27 mouse cellular contexts compared by ENCODE assay signal in the genomic region with DNA sequence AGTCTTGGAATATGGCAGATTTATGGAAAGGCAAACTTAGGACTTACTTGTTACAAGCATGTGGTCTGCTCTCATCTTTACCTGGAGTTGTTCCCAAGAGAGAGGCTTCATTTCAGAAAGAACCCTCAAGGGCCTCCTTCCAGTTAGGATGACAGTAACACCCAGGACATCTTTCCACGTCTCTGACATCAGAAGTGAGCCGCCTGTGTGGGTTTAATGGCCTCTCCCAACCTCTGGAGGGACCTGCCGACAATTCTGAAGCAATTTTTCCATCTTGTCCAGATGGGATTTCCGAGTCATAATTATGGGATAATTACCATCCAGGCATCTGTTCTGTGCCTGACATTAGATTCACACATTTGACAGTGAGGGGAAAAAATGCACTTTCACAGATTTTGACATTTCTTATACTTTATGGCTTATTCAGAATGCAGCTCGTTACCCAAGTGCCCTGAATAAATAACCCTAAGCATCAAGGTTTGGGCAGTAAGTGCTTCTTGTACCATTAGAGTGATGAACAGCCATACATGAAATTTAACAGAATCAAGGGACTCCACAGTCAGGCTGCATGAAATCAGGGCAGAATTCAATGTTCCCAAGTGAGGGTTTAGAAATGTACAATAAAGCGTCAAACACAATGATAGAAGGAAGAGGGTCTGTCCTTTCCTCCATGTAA. TPM values are rescaled to one million over a fixed set of nuclear protein-coding genes. Genes with fewer than 3 reads are reported as not detected.
DNase-seq lines count a peak whose midpoint lies in the region; ATAC-seq and TF ChIP-seq lines count a peak whose summit lies in the region.
"Had no signal": no experiment of that assay in that cellular context is flagged by ENCODE, and none has a peak within 500 bp of the region (broad histone marks: within the 10 kb centered on the region; RNA-seq: fewer than 3 reads in every experiment).

No protein-coding gene starts in this region.

- TF ChIP-seq CTCF in stomach, postnatal 0 days (IDR thresholded peaks at IDR 0.05; ENCODE audit: low read depth): no peak

- H3K36me3 ChIP-seq in hindbrain, embryonic 13.5 days: no peaks in the 10 kb centered on the region
- no peaks in the 10 kb centered on the region for H3K36me3 ChIP-seq in hindbrain, embryonic 16.5 days (ENCODE audit: control insufficient read depth, insufficient read depth, low read length)
- no peaks in the 10 kb centered on the region for H3K36me3 ChIP-seq in neural tube, embryonic 11.5 days (ENCODE audit: control insufficient read depth, insufficient read depth, low read length)
- H3K36me3 ChIP-seq in neural tube, embryonic 12.5 days: no peaks in the 10 kb centered on the region
- no peaks in the 10 kb centered on the region for H3K36me3 ChIP-seq in stomach, postnatal 0 days (ENCODE audit: control insufficient read depth, insufficient read depth, low read length)
- H3K36me3 ChIP-seq in midbrain, embryonic 14.5 days (ENCODE audit: control insufficient read depth, insufficient read depth, low read length): no peaks in the 10 kb centered on the region
- H3K36me3 ChIP-seq: limb, embryonic 13.5 days; midbrain, embryonic 10.5 days had no signal

- no peak overlapping the region for H3K4me2 ChIP-seq in hindbrain, embryonic 13.5 days
- H3K4me2 ChIP-seq in hindbrain, embryonic 16.5 days (ENCODE audit: low read length): no peak overlapping the region
- no peak overlapping the region for H3K4me2 ChIP-seq in neural tube, embryonic 11.5 days (ENCODE audit: low read depth)
- no peak overlapping the region for H3K4me2 ChIP-seq in neural tube, embryonic 12.5 days (replicated peaks)
- no peak overlapping the region for H3K4me2 ChIP-seq in stomach, postnatal 0 days (replicated peaks; ENCODE audit: low read depth)
- no peak overlapping the region for H3K4me2 ChIP-seq in midbrain, embryonic 14.5 days (ENCODE audit: low read length)
- H3K4me2 ChIP-seq: limb, embryonic 13.5 days; liver, embryonic 11.5 days had no signal

- no peak overlapping the region for H3K4me3 ChIP-seq in hindbrain, embryonic 13.5 days
- H3K4me3 ChIP-seq in hindbrain, embryonic 16.5 days (ENCODE audit: low read length): no peak overlapping the region
- no peak overlapping the region for H3K4me3 ChIP-seq in neural tube, embryonic 11.5 days (ENCODE audit: low read depth, low read length)
- H3K4me3 ChIP-seq in neural tube, embryonic 12.5 days: no peak overlapping the region
- H3K4me3 ChIP-seq in stomach, postnatal 0 days (ENCODE audit: low read depth, low read length): no peak overlapping the region
- H3K4me3 ChIP-seq in midbrain, embryonic 14.5 days (replicated peaks; ENCODE audit: low read depth, low read length): no peak overlapping the region
- H3K4me3 ChIP-seq: erythroblast, embryonic 14.5 days; gastrocnemius, adult 2 months; layer of hippocampus, adult 2 months; limb, embryonic 13.5 days; midbrain, embryonic 10.5 days had no signal

- no peak overlapping the region for H3K9ac ChIP-seq in hindbrain, embryonic 13.5 days
- H3K9ac ChIP-seq in hindbrain, embryonic 16.5 days (ENCODE audit: low read depth, low read length): no peak overlapping the region
- H3K9ac ChIP-seq in neural tube, embryonic 11.5 days (ENCODE audit: low read length): no peak overlapping the region
- H3K9ac ChIP-seq in neural tube, embryonic 12.5 days: no peak overlapping the region
- no peak overlapping the region for H3K9ac ChIP-seq in stomach, postnatal 0 days (ENCODE audit: low read length)
- H3K9ac ChIP-seq in midbrain, embryonic 14.5 days (replicated peaks; ENCODE audit: low read length): no peak overlapping the region
- H3K9ac ChIP-seq: limb, embryonic 13.5 days had no signal

- WGBS in hindbrain, embryonic 13.5 days: 57% methylated on average over 6 of the region's 6 CpGs
- WGBS in hindbrain, embryonic 16.5 days: 59% methylated on average over 6 of the region's 6 CpGs
- WGBS in neural tube, embryonic 11.5 days: 69% methylated on average over 6 of the region's 6 CpGs
- WGBS in neural tube, embryonic 12.5 days: 63% methylated on average over 6 of the region's 6 CpGs
- WGBS in stomach, postnatal 0 days: 53% methylated on average over 6 of the region's 6 CpGs
- WGBS in midbrain, embryonic 14.5 days: 69% methylated on average over 6 of the region's 6 CpGs

- H3K27ac ChIP-seq in hindbrain, embryonic 13.5 days: peak overlapping the region; percentile 24; the same call in 1 of the 2 replicates
- no peak overlapping the region for H3K27ac ChIP-seq in hindbrain, embryonic 16.5 days (ENCODE audit: low read depth, low read length)
- H3K27ac ChIP-seq in neural tube, embryonic 11.5 days (ENCODE audit: low read depth, low read length): no peak overlapping the region
- no peak overlapping the region for H3K27ac ChIP-seq in neural tube, embryonic 12.5 days
- 0 out of 2 replicates have a peak overlapping the region, but pooled peaks have one; percentile 4 for H3K27ac ChIP-seq in stomach, postnatal 0 days (replicated peaks)
- H3K27ac ChIP-seq in midbrain, embryonic 14.5 days (replicated peaks; ENCODE audit: low read depth, low read length): no peak overlapping the region
- H3K27ac ChIP-seq: gastrocnemius, adult 2 months; limb, embryonic 13.5 days; midbrain, embryonic 10.5 days had no signal

- no peaks in the 10 kb centered on the region for H3K9me3 ChIP-seq in hindbrain, embryonic 13.5 days
- no peaks in the 10 kb centered on the region for H3K9me3 ChIP-seq in hindbrain, embryonic 16.5 days (ENCODE audit: control insufficient read depth, low read length)
- no peaks in the 10 kb centered on the region for H3K9me3 ChIP-seq in neural tube, embryonic 11.5 days (ENCODE audit: control insufficient read depth, low read length)
- no peaks in the 10 kb centered on the region for H3K9me3 ChIP-seq in neural tube, embryonic 12.5 days
- no peaks in the 10 kb centered on the region for H3K9me3 ChIP-seq in stomach, postnatal 0 days (ENCODE audit: control insufficient read depth, low read length)
- no peaks in the 10 kb centered on the region for H3K9me3 ChIP-seq in midbrain, embryonic 14.5 days (ENCODE audit: control insufficient read depth, low read length)
- H3K9me3 ChIP-seq: limb, embryonic 13.5 days; midbrain, embryonic 10.5 days had no signal

- no peak for TF ChIP-seq EP300 in stomach, postnatal 0 days (optimal IDR thresholded peaks at IDR 0.05)

- H3K4me1 ChIP-seq in hindbrain, embryonic 13.5 days (replicated peaks): peaks cover 13% of the 10 kb centered on the region; the same call in 1 of the 2 replicates
- no peaks in the 10 kb centered on the region for H3K4me1 ChIP-seq in hindbrain, embryonic 16.5 days (ENCODE audit: control insufficient read depth, insufficient read depth, low read depth, low read length)
- H3K4me1 ChIP-seq in neural tube, embryonic 11.5 days (ENCODE audit: control insufficient read depth, insufficient read depth, low read length): no peaks in the 10 kb centered on the region
- H3K4me1 ChIP-seq in neural tube, embryonic 12.5 days: no peaks in the 10 kb centered on the region
- H3K4me1 ChIP-seq in stomach, postnatal 0 days (replicated peaks; ENCODE audit: control insufficient read depth, insufficient read depth): no peaks in the 10 kb centered on the region
- H3K4me1 ChIP-seq in midbrain, embryonic 14.5 days (ENCODE audit: control insufficient read depth, insufficient read depth, low read length): no peaks in the 10 kb centered on the region

- ATAC-seq in hindbrain, embryonic 13.5 days (ENCODE audit: low FRiP score): peak; percentile 52; the same call in 1 of the 2 replicates
- no peak for ATAC-seq in hindbrain, embryonic 16.5 days
- ATAC-seq in neural tube, embryonic 11.5 days (ENCODE audit: insufficient read depth, low FRiP score, low TSS enrichment): 0 out of 2 replicates have a peak, but pooled peaks have one; percentile 16
- ATAC-seq in neural tube, embryonic 12.5 days (ENCODE audit: low FRiP score, low read depth): peak; percentile 65; the same call in 1 of the 2 replicates
- ATAC-seq in stomach, postnatal 0 days (ENCODE audit: low FRiP score, low TSS enrichment): no peak
- no peak for ATAC-seq in midbrain, embryonic 14.5 days (ENCODE audit: low FRiP score, low TSS enrichment)
- ATAC-seq: CD4-positive, CD25-positive, alpha-beta regulatory T cell, adult 4 months; inflammation-experienced regulatory T-cells, adult 6 months; lung, postnatal 0 days; midbrain, embryonic 16.5 days had no signal

- DNase-seq in neural tube, embryonic 11.5 days (ENCODE audit: low spot score): no peak
- DNase-seq in neural tube, embryonic 10.5 days (ENCODE audit: extremely low spot score, low spot score): no peak
- DNase-seq in stomach, postnatal 0 days (ENCODE audit: low spot score): no peak
- no peak for DNase-seq in thymus, postnatal 4 days
- DNase-seq in midbrain, embryonic 14.5 days: no peak
- DNase-seq: adrenal gland, postnatal 14 days; cerebellum, adult 18-20 months; cerebellum, postnatal 14 days; gastrocnemius, adult 2 months; kidney, adult 2 months; kidney, postnatal 36 days; right cerebral cortex, adult 18-20 months; spleen, adult 18-20 months; thymus, adult 2 months; thymus, postnatal 36 days had no signal

- no peaks in the 10 kb centered on the region for H3K27me3 ChIP-seq in hindbrain, embryonic 13.5 days
- H3K27me3 ChIP-seq in hindbrain, embryonic 16.5 days (replicated peaks; ENCODE audit: control insufficient read depth, insufficient read depth, low read length): no peaks in the 10 kb centered on the region
- H3K27me3 ChIP-seq in neural tube, embryonic 11.5 days (ENCODE audit: control insufficient read depth, insufficient read depth, low read length): no peaks in the 10 kb centered on the region
- H3K27me3 ChIP-seq in neural tube, embryonic 12.5 days (replicated peaks): no peaks in the 10 kb centered on the region
- H3K27me3 ChIP-seq in stomach, postnatal 0 days (ENCODE audit: control insufficient read depth, insufficient read depth, low read length): no peaks in the 10 kb centered on the region
- H3K27me3 ChIP-seq in midbrain, embryonic 14.5 days (ENCODE audit: control insufficient read depth, insufficient read depth, low read length): no peaks in the 10 kb centered on the region
- H3K27me3 ChIP-seq: limb, embryonic 13.5 days had no signal

RNA-seq across cellular contexts. Expression of a gene that starts 43.8 kb away (rescaled TPM):
- polyA plus RNA-seq in hindbrain, embryonic 13.5 days (2015; fragmentation: Nextera tagmentation; extraction: Ambion mirVana): 14.7 and 15.4 TPM in 2 replicates
- polyA plus RNA-seq in hindbrain, embryonic 16.5 days (2015; fragmentation: Nextera tagmentation; extraction: Ambion mirVana): 14.6 and 15.3 TPM in 2 replicates
- 18.1 and 22.0 TPM in 2 replicates for polyA plus RNA-seq in neural tube, embryonic 11.5 days (2014; fragmentation: Nextera tagmentation; extraction: Ambion mirVana)
- polyA plus RNA-seq in neural tube, embryonic 12.5 days (2016; fragmentation: Nextera tagmentation; extraction: Ambion mirVana): 16.1 and 18.1 TPM in 2 replicates
- 19.6 and 22.2 TPM in 2 replicates for polyA plus RNA-seq in stomach, postnatal 0 days (2015; fragmentation: Nextera tagmentation; extraction: Ambion mirVana)
- polyA plus RNA-seq in midbrain, embryonic 14.5 days (2014; fragmentation: Nextera tagmentation; extraction: Ambion mirVana): 9.5 and 14.6 TPM in 2 replicates

Comparison
In these comparisons a context has a peak if more than half of its experiments do, and no peak if none do; other contexts are left out.
1. ATAC-seq: peak in hindbrain, embryonic 13.5 days (single experiment), neural tube, embryonic 11.5 days (single experiment) and neural tube, embryonic 12.5 days (single experiment); none in hindbrain, embryonic 16.5 days (single experiment), stomach, postnatal 0 days (single experiment) and midbrain, embryonic 14.5 days (single experiment).
2. H3K27ac ChIP-seq: peak in hindbrain, embryonic 13.5 days (single experiment) and stomach, postnatal 0 days (single experiment); none in hindbrain, embryonic 16.5 days (single experiment), neural tube, embryonic 11.5 days (single experiment), neural tube, embryonic 12.5 days (single experiment) and midbrain, embryonic 14.5 days (single experiment).